Mouse (Mus musculus) T-cell, adult 2 months (primary cell): Measurements from ENCODE around the gene Fam163a.

Experiments used
- DNase-seq: peaks from one replicate; pipeline ENCODE4 v3.0.0; 2022; ENCODE audit warnings: low spot score

Fam163a gene

GRCm38 (mm10) chr1:156027849-156028248 lies 177.0 kb downstream of the Fam163a start:
- no peak for DNase-seq
